Mouse (Mus musculus): Measurements from ENCODE around the gene Tsnaxip1. TPM values are rescaled to one million over a fixed set of nuclear protein-coding genes. Genes with fewer than 3 reads are reported as not detected.

The Tsnaxip1 gene
- polyA plus RNA-seq, 1 experiment from 2014 or later = 0.07 TPM

DNA sequence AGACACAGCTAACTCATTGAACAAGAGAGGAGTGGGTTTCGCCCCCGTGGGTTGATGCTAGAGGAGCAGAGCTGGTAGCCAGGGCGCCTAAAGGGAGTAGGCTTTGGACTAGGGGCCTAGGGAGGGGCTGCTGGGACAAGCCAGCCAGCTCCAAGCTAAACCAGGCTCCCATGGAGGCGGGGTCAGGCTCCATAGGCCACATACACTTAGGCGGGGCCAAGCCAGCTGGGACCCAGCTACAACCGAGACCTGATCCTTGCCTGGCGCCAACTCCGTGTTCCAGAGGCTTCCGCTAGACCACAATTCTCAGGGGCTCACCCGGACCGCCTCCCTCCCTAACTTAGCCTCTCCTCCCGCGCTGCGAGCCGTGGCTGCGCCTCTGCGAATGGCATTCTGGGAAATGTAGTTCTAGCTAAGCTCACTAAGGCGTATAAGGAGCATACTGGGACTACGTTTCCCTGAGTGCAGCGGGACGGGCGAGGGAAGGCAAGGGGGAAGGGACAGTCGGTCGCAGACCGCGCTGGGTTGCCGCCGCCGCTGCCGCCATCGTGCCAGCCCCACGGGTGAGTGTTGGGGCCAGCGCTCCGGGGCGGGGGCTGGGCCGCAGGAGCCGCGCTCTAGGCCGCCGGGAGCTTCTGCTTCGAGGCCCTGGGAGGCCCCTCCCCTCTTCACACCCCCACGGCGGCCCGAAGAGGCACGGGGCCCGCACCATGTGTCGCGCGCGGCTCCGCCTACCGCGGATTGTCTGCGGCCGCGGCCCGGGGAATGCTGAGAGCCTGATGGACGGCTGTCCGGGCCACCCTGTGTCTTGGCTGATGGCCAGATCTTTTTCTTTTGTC, 32.8 kb downstream of the Tsnaxip1 start, which contains the start of gene Nutf2:
Gene Nutf2 (plus strand): TSS at position 438 of the 839 bp plus-strand sequence.
- peak within 1 kb of the TSS; percentile 96 for H3K4me3 ChIP-seq (ENCODE audit: low read depth, low read length)
- H3K4me1 ChIP-seq (ENCODE audit: control insufficient read depth, insufficient read depth, low read length) = peaks cover 45% of the 10 kb centered on the region
- WGBS (ENCODE audit: insufficient replicate concordance) = under 1% methylated on average over 55 of the region's 59 CpGs
- H3K9me3 ChIP-seq (replicated peaks; ENCODE audit: control insufficient read depth, low read length) = no peaks in the 10 kb centered on the region
- peak within 1 kb of the TSS; percentile 88 for H3K4me2 ChIP-seq
- H3K27ac ChIP-seq (ENCODE audit: low read depth, low read length) = peak within 1 kb of the TSS; percentile 92
- no peaks in the 10 kb centered on the region for H3K36me3 ChIP-seq (ENCODE audit: control insufficient read depth, insufficient read depth, low read length)
- peak; percentile 96 for ATAC-seq (replicated peaks; ENCODE audit: insufficient number of reproducible peaks, low FRiP score, low TSS enrichment)
- H3K9ac ChIP-seq (ENCODE audit: low read depth, low read length) = peak within 1 kb of the TSS; percentile 98
- H3K27me3 ChIP-seq (ENCODE audit: control insufficient read depth, insufficient read depth, low read length) = no peaks in the 10 kb centered on the region

GRCm38 (mm10) chr8:105861951-105862350, 34.4 kb downstream of the Tsnaxip1 start:
- WGBS (ENCODE audit: insufficient replicate concordance) = 14% methylated on average over 1 of the region's 1 CpGs
- Histone ChIP-seq H3K4me1 (ENCODE audit: control insufficient read depth, insufficient read depth, low read length) (peaks cover 30% of the 10 kb centered on the region), H3K27ac (ENCODE audit: low read depth, low read length) (peak overlapping the region; percentile 92; the same call in 1 of the 2 replicates)

GRCm38 (mm10) chr8:105866364-105867029, 39.0 kb downstream of the Tsnaxip1 start:
- Histone ChIP-seq H3K4me2 (no peak overlapping the region), H3K27me3 (ENCODE audit: control insufficient read depth, insufficient read depth, low read length) (no peaks in the 10 kb centered on the region), H3K36me3 (ENCODE audit: control insufficient read depth, insufficient read depth, low read length) (peaks cover 27% of the 10 kb centered on the region), H3K9me3 (replicated peaks; ENCODE audit: control insufficient read depth, low read length) (no peaks in the 10 kb centered on the region), H3K4me1 (ENCODE audit: control insufficient read depth, insufficient read depth, low read length) (peaks cover 21% of the 10 kb centered on the region), H3K27ac (ENCODE audit: low read depth, low read length) (no peak overlapping the region), H3K4me3 (ENCODE audit: low read depth, low read length) (no peak overlapping the region), H3K9ac (ENCODE audit: low read depth, low read length) (no peak overlapping the region)
- no peak for ATAC-seq (replicated peaks; ENCODE audit: insufficient number of reproducible peaks, low FRiP score, low TSS enrichment)
- WGBS (ENCODE audit: insufficient replicate concordance) = 72% methylated on average over 6 of the region's 6 CpGs

More at GRCm38 (mm10) chr8:105861951-105862350, 34.4 kb downstream of the Tsnaxip1 start:
- H3K4me2 ChIP-seq = peak overlapping the region; percentile 88
- H3K27me3 ChIP-seq (ENCODE audit: control insufficient read depth, insufficient read depth, low read length) = no peaks in the 10 kb centered on the region
- peaks cover 9% of the 10 kb centered on the region; the same call in 1 of the 2 replicates for H3K36me3 ChIP-seq (ENCODE audit: control insufficient read depth, insufficient read depth, low read length)
- H3K4me3 ChIP-seq (ENCODE audit: low read depth, low read length) = peak overlapping the region; percentile 96
- no peaks in the 10 kb centered on the region for H3K9me3 ChIP-seq (replicated peaks; ENCODE audit: control insufficient read depth, low read length)
- H3K9ac ChIP-seq (ENCODE audit: low read depth, low read length) = peak overlapping the region; percentile 98
- ATAC-seq (replicated peaks; ENCODE audit: insufficient number of reproducible peaks, low FRiP score, low TSS enrichment) = no peak

GRCm38 (mm10) chr8:105874301-105874700, 46.8 kb downstream of the Tsnaxip1 start:
- 69% methylated on average over 6 of the region's 6 CpGs for WGBS (ENCODE audit: insufficient replicate concordance)
- peaks cover 26% of the 10 kb centered on the region for H3K36me3 ChIP-seq (ENCODE audit: control insufficient read depth, insufficient read depth, low read length)
- H3K4me2 ChIP-seq = peak overlapping the region; percentile 29
- ATAC-seq (replicated peaks; ENCODE audit: insufficient number of reproducible peaks, low FRiP score, low TSS enrichment) = no peak
- H3K9ac ChIP-seq (ENCODE audit: low read depth, low read length) = 0 out of 2 replicates have a peak overlapping the region, but pooled peaks have one; percentile 43
- H3K27ac ChIP-seq (ENCODE audit: low read depth, low read length) = peak overlapping the region; percentile 71; the same call in 1 of the 2 replicates
- H3K9me3 ChIP-seq (replicated peaks; ENCODE audit: control insufficient read depth, low read length) = no peaks in the 10 kb centered on the region
- no peak overlapping the region for H3K4me3 ChIP-seq (ENCODE audit: low read depth, low read length)
- peaks cover 17% of the 10 kb centered on the region for H3K4me1 ChIP-seq (ENCODE audit: control insufficient read depth, insufficient read depth, low read length)
- H3K27me3 ChIP-seq (ENCODE audit: control insufficient read depth, insufficient read depth, low read length) = no peaks in the 10 kb centered on the region

DNA sequence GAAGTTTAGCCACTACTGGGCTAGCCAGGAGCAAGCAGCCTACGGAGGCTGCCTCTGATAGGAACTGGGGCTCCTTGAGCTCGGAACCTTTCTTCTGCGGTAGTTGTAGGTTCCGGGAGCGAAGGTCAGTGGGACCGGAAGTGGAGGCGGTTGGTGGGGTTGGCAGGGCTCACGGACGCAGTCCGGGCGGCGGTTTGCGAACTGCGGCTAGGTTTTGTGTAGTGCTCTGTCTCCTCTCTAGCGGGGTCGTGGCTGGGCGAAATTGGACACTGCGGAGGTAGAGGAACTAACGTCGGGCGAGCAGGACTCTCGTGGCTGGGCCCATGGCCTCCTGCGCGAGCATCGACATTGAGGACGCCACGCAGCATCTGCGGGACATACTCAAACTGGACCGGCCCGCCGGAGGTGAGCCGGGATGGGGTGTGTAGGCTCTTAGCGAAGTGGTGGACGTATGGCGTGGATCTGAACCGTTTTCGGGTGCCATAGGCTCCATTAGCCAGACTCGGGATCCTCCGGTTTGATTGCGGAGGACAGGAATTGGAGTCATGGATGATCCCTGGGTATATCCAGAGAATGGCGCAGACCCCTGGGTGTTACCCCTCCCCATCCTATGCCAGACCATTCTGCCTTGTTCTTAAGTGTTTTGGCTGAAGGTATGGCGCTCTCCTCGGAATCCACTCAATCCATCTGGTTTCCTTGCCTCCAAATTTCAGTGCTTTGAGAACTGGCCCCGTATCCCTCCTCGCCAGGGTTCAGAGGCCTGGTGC, 53.4 kb downstream of the Tsnaxip1 start, which contains the start of gene Edc4:
Gene Edc4 (plus strand): TSS at position 128 of the 767 bp plus-strand sequence.
- whole genome bisulfite sequencing (ENCODE audit: insufficient replicate concordance) = under 1% methylated on average over 45 of the region's 45 CpGs
- H3K4me1 ChIP-seq (ENCODE audit: control insufficient read depth, insufficient read depth, low read length) = peaks cover 13% of the 10 kb centered on the region
- H3K36me3 ChIP-seq (ENCODE audit: control insufficient read depth, insufficient read depth, low read length) = peaks cover 28% of the 10 kb centered on the region
- no peaks in the 10 kb centered on the region for H3K27me3 ChIP-seq (ENCODE audit: control insufficient read depth, insufficient read depth, low read length)
- H3K4me2 ChIP-seq = peak within 1 kb of the TSS; percentile 81
- ATAC-seq (replicated peaks; ENCODE audit: insufficient number of reproducible peaks, low FRiP score, low TSS enrichment) = peak; percentile 75
- H3K4me3 ChIP-seq (ENCODE audit: low read depth, low read length) = peak within 1 kb of the TSS; percentile 76
- H3K27ac ChIP-seq (ENCODE audit: low read depth, low read length) = peak within 1 kb of the TSS; percentile 25; the same call in 1 of the 2 replicates
- H3K9ac ChIP-seq (ENCODE audit: low read depth, low read length) = peak within 1 kb of the TSS; percentile 88
- no peaks in the 10 kb centered on the region for H3K9me3 ChIP-seq (replicated peaks; ENCODE audit: control insufficient read depth, low read length)

DNA sequence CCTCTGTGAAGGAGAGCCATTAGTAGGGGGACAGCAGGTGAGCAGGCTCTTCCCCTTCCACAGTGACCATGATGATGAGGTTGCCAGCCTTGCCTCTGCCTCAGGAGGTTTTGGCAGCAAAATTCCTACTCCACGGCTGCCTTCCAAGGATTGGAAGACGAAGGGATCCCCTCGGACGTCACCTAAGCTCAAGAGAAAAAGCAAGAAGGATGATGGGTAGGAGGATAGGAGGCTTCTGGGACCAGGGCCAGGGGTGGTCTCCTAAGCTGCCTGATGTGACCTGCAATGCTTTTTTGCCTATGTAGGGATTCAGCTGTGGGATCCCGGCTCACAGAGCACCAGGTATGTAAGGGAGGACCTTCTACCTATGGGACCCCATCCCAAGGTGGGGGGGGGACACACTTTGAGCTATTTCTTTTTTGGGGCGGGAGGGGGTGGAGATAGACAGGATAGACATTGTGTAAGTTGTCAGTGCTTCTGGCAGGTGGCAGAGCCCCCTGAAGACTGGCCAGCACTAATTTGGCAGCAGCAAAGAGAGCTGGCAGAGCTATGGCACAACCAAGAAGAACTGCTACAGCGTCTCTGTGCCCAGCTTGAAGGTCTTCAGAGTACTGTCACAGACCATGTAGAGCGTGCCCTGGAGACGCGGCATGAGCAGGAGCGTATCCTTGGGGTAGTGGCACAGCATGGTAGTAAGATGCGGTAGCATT, 62.4 kb downstream of the Tsnaxip1 start:
- Histone ChIP-seq H3K4me1 (ENCODE audit: control insufficient read depth, insufficient read depth, low read length) (no peaks in the 10 kb centered on the region), H3K27me3 (ENCODE audit: control insufficient read depth, insufficient read depth, low read length) (no peaks in the 10 kb centered on the region), H3K9ac (ENCODE audit: low read depth, low read length) (no peak overlapping the region), H3K4me3 (ENCODE audit: low read depth, low read length) (no peak overlapping the region), H3K36me3 (ENCODE audit: control insufficient read depth, insufficient read depth, low read length) (peaks cover 52% of the 10 kb centered on the region), H3K4me2 (no peak overlapping the region), H3K27ac (ENCODE audit: low read depth, low read length) (no peak overlapping the region), H3K9me3 (replicated peaks; ENCODE audit: control insufficient read depth, low read length) (no peaks in the 10 kb centered on the region)
- 95% methylated on average over 12 of the region's 12 CpGs for WGBS (ENCODE audit: insufficient replicate concordance)
- no peak for ATAC-seq (replicated peaks; ENCODE audit: insufficient number of reproducible peaks, low FRiP score, low TSS enrichment)

DNA sequence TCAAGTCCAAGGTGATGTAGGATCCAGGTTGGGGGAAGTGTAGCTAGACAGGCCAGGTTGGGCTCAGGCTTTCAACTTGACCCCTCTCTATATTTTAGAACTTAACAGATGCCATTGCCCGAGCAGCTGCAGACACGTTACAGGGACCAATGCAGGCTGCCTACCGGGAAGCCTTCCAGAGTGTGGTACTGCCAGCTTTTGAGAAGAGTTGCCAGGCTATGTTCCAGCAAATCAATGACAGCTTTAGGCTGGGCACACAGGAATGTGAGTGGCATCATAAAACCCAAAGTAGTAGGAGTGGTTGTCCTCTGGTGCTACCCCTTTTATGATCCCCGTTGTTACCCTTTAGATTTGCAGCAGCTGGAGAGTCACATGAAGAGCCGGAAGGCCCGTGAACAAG, 63.3 kb downstream of the Tsnaxip1 start:
- H3K9ac ChIP-seq (ENCODE audit: low read depth, low read length) = no peak overlapping the region
- H3K4me2 ChIP-seq = no peak overlapping the region
- ATAC-seq (replicated peaks; ENCODE audit: insufficient number of reproducible peaks, low FRiP score, low TSS enrichment) = no peak
- no peak overlapping the region for H3K27ac ChIP-seq (ENCODE audit: low read depth, low read length)
- peaks cover 46% of the 10 kb centered on the region for H3K36me3 ChIP-seq (ENCODE audit: control insufficient read depth, insufficient read depth, low read length)
- no peaks in the 10 kb centered on the region for H3K9me3 ChIP-seq (replicated peaks; ENCODE audit: control insufficient read depth, low read length)
- no peak overlapping the region for H3K4me3 ChIP-seq (ENCODE audit: low read depth, low read length)
- WGBS (ENCODE audit: insufficient replicate concordance) = 92% methylated on average over 6 of the region's 6 CpGs
- no peaks in the 10 kb centered on the region for H3K27me3 ChIP-seq (ENCODE audit: control insufficient read depth, insufficient read depth, low read length)
- no peaks in the 10 kb centered on the region for H3K4me1 ChIP-seq (ENCODE audit: control insufficient read depth, insufficient read depth, low read length)
